Mouse (Mus musculus) kidney, postnatal 4 days (tissue): ENCODE measurements around the gene Gipr.

Source experiments
- DNase-seq, 2 experiments: peaks; one replicate each; pipeline ENCODE4 v3.0.0; 2021; ENCODE audit warnings: mixed read lengths in 2 of 2

Gene Gipr

GRCm38 (mm10) chr7:19148180-19148874 is 17.6 kb downstream of the Gipr start:
- DNase-seq: no peak

DNA sequence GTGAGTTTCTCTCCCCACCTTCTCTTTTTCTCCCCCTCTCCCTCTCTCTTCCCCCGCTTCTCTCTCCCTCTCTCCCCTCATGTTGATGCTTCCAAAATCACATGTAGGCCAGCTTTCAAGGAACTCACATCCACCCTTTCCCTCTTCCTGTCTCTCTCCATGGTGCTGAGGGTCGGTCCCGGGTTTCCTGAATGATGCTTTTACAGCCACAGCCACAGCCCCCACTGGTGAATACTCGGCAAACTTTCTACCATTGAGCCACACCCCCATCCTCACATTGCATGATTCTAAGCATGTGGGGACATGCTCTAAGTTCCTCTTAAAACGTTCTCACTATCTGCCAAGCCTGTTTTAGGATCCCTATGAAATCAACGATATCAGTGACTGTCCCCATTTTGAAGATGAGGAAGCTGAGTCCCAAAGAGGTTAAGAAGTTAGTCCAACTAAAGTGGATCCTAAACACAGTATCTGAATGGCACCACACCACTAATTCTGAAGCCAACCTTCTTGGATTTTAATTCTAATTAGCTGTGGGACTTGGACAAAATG is 18.4 kb downstream of the Gipr start:
- DNase-seq: peak; percentile 52 to 61

DNA sequence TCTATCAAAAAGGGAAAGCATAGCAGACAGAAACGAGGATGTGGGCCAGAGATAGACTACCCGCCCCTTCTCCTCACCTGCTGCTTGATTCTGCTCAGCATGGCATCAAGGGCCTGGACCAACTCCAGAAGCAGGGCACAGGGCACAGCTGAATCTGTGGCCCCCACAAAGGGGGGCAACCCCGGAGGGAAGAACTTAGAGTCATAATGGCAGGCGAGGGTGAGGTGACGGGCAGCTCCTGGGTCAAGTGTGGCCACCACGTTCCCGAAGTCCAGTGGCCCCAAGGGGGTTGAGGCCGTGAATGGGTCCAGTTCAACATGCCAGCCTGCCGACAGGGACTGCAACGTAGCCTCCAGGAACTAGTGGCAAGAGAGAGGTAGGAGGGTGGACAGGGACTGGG is 19.1 kb downstream of the Gipr start:
- no peak for DNase-seq

DNA sequence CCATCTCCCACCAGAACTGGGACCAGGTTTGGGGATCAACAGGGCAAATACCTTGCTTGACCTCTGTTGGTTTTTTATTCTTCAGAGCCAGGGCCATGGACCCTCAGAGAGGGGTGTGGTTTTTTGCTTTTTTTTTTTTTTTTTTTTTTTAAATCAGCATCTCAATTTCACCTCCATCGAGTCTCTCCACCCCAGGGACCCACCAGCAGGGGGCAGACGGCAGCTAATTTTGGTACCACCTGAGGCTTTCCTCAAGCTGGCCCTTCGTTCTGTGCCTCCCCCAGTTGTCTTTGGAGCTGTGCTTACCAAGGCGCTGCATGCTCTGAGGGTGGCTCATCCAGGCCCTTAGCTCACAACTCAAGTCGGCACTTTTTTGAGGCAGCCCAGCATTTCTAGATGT is 28.5 kb downstream of the Gipr start:
- peak; percentile 82 to 85 for DNase-seq

- no peak for DNase-seq
These were observed 29.1 kb downstream of the Gipr start for GRCm38 (mm10) chr7:19136673-19137334.

DNA sequence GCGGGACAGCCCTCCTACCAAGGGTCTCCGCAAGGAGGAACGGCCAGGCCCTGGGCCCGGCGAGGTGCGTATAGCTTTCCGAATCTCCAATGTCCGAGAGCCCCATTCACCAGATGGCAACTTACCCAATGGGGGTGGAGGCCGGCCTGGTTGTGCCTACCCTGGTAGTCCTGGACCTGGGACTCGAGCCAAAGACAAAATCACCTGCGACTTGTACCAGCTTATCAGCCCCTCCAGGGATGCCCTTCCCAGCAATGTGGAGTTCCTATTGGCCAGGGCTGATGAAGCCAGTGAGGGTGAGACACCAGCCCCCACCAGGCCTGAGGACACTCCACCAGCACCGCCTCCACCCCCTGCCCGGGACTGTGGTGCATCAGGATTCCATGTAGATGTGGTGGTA is 29.8 kb downstream of the Gipr start:
- no peak for DNase-seq

GRCm38 (mm10) chr7:19131324-19131848 is 34.5 kb downstream of the Gipr start:
- peak; percentile 98 to 99 for DNase-seq

- peak in 1 of 2 experiments; percentile 33 for DNase-seq
These were observed 35.3 kb downstream of the Gipr start for GRCm38 (mm10) chr7:19130657-19131056.

- DNase-seq: no peak
These were observed 36.5 kb downstream of the Gipr start for GRCm38 (mm10) chr7:19129396-19129795.

GRCm38 (mm10) chr7:19127744-19128143 is 38.2 kb downstream of the Gipr start:
- no peak for DNase-seq

- DNase-seq: no peak
These were observed 41.2 kb downstream of the Gipr start for GRCm38 (mm10) chr7:19124713-19125112.

DNA sequence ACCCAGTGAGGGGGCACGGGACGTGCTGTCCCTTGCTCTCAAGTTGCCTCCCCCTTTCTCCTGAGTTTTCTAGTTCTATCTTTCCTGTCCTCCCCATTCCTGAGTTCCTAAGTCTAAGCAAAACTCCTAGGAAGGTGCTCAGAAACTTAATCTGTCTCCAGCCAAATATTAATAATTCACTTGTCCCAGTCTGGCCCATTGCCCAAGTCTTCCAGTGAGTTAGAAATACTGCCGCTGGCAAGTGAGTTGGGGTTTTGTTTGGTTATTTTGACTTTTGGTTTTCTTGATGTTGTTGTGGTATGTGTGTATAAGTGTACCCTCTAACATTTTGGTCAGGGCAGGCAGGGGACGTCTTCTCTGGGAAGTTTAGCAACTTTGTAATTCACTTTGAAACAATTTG is 44.2 kb downstream of the Gipr start:
- peak in 1 of 2 experiments; percentile 33 for DNase-seq

DNA sequence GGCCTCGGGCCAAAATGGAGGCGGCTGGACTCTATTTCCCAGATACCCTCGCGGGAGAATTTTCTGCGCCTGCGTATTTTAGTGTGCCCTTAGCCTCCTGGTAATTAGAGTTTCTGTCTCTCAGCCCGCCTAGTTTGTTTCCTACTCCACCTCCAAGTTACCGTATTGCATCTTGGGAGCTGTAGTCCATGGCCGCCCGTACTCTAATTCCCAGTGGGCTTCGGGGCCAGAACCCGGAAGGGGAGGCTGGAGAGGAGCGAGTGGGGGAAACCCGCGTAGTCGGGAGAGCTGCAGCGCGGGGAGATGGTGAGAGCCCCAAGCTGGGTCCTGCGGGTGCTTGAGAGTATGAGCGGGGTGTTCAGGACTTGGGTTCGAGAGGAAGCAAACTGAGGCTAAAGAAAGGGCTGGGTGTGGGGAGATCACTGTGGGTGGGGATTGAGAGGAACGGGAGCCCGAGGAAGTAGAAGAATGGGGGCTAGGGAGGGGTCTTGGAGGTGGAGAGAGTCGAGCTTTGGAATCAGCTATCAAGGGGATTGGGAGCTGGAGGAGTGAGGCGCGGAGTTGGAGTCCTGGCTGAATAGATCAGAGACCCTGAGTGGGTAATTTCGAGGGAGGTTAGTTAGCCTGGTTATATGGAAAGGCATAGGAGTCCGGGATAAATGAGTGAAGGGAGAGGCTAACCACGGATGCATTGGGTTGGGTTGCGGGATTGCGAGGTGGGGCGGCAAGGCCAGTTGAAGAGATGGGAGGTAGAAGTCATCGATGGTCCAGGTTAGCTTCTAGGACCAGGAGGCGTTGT is 46.1 kb downstream of the Gipr start, which contains the start of gene Fbxo46:
Gene Fbxo46 (plus strand): TSS at position 229 of the 799 bp plus-strand sequence.
- DNase-seq: peak; percentile 89 to 93

- DNase-seq: no peak
These were observed 46.8 kb downstream of the Gipr start for GRCm38 (mm10) chr7:19119083-19119482.

DNA sequence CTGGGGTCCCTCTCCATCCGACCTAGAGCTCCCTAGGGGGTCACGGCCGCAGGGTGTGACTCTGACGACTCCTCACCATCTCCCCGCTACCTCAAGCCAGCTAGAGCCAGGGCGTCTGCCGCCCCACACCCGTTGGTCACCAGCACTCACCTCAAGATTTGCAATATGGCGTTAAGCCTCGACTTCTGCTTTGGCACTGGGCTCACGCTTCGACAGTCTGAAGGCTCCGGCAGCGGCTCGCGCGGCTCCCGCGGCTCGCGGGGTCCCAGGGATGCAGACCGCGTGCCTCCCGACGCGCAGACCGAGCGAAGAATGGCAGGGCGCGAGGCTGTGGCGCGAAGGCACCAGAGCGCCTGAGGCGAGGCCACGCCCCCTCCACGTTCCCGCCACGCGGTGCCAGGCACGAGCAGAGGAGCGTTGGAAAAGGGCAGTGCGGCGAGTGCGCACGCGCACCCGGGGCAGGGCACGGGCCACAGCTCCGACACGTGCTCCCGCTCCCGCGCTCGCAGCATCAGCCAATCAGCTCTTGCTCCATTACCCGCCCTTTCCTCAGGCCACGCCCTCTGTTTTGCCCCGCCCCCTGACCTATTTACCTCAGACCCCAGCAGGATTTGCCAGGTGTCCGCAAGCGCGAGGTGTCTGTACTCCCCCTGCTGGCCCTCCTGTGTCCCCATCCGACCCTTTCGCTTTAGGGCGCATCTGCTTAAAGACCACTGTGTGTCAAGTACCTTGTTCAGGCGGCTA is 47.7 kb downstream of the Gipr start, which contains the start of gene Gm4969:
Gene Gm4969 (minus strand): TSS at position 341 of the 744 bp plus-strand sequence.
- peak; percentile 73 to 82 for DNase-seq

GRCm38 (mm10) chr7:19109565-19109964 is 56.4 kb downstream of the Gipr start:
- DNase-seq: no peak

- no peak for DNase-seq
These were observed 58.5 kb downstream of the Gipr start for GRCm38 (mm10) chr7:19107436-19107835.
